Mouse (Mus musculus) myocyte (in vitro differentiated cells): ENCODE data around the gene Kif1b. TPM values are rescaled to one million over a fixed set of nuclear protein-coding genes. Genes with fewer than 3 reads are reported as not detected.
A peak's percentile ranks its signal among the peaks of the same experiment; 100 is the strongest.

Experiments used
- H3K27me3 ChIP-seq: one replicate; pipeline ENCODE4 v1.6.1; 2011; ENCODE audit not compliant: control insufficient read depth, insufficient read depth, insufficient read length
- H3K36me3 ChIP-seq: one replicate; pipeline ENCODE4 v1.6.1; 2011; ENCODE audit not compliant: control insufficient read depth, insufficient read depth
- H3K4me2 ChIP-seq: one replicate; pipeline ENCODE4 v1.6.1; 2011; ENCODE audit warnings: low read depth, control low read depth
- H3K4me3 ChIP-seq: one replicate; pipeline ENCODE4 v1.5.1; 2011; ENCODE audit warnings: mild to moderate bottlenecking, control low read depth, moderate library complexity
- H3K79me2 ChIP-seq: one replicate; pipeline ENCODE4 v1.6.1; 2011; ENCODE audit not compliant: control insufficient read depth, insufficient read depth
- H3ac ChIP-seq: one replicate; pipeline ENCODE4 v1.6.1; 2011; ENCODE audit not compliant: control insufficient read depth, insufficient read length
- CEBPB ChIP-seq: IDR thresholded peaks from 2 replicates; pipeline ENCODE4 v1.6.1; 2011; ENCODE audit warnings: mild to moderate bottlenecking, moderate library complexity; ENCODE audit not compliant: poor library complexity, insufficient read depth, severe bottlenecking
- E2F4 ChIP-seq: IDR thresholded peaks from one replicate; pipeline ENCODE4 v1.6.1; 2011; ENCODE audit warnings: mild to moderate bottlenecking, control low read depth, moderate library complexity; ENCODE audit not compliant: insufficient read depth
- MAX ChIP-seq: IDR thresholded peaks from one replicate; pipeline ENCODE4 v1.6.1; 2011; ENCODE audit warnings: low read depth, mild to moderate bottlenecking, control low read depth
- MYOD1 ChIP-seq, 3 experiments: IDR thresholded peaks; one replicate each; pipeline ENCODE4 v1.6.1; 2011; ENCODE audit warnings: control low read depth in 2 of 3, low read depth in 2 of 3, mild to moderate bottlenecking in 2 of 3, moderate library complexity in 1 of 3; ENCODE audit not compliant: insufficient read length in 2 of 3, control insufficient read depth in 1 of 3
- MYOG ChIP-seq, 3 experiments: IDR thresholded peaks; one replicate each; pipeline ENCODE4 v1.6.1; 2011; ENCODE audit warnings: control low read depth in 2 of 3, low read depth in 2 of 3, mild to moderate bottlenecking in 2 of 3; ENCODE audit not compliant: insufficient read length in 2 of 3, control insufficient read depth in 1 of 3, insufficient read depth in 1 of 3
- POLR2A ChIP-seq: IDR thresholded peaks from one replicate; pipeline ENCODE4 v1.6.1; 2011; ENCODE audit warnings: low read depth, mild to moderate bottlenecking, control low read depth, moderate library complexity; ENCODE audit not compliant: insufficient read length
- POLR2AphosphoS2 ChIP-seq: IDR thresholded peaks from one replicate; pipeline ENCODE4 v1.6.1; 2011; ENCODE audit warnings: low read depth, control low read depth; ENCODE audit not compliant: insufficient read length
- REST ChIP-seq: IDR thresholded peaks from one replicate; pipeline ENCODE4 v1.6.1; 2011; ENCODE audit warnings: mild to moderate bottlenecking, control low read depth, moderate library complexity; ENCODE audit not compliant: insufficient read depth, insufficient read length
- SRF ChIP-seq: IDR thresholded peaks from one replicate; pipeline ENCODE4 v1.6.1; 2011; ENCODE audit warnings: low read depth; ENCODE audit not compliant: control insufficient read depth, insufficient read length
- TCF12 ChIP-seq: IDR thresholded peaks from one replicate; pipeline ENCODE4 v1.6.1; 2011; ENCODE audit warnings: mild to moderate bottlenecking, control low read depth; ENCODE audit not compliant: poor library complexity, insufficient read depth, severe bottlenecking
- TCF3 ChIP-seq: IDR thresholded peaks from one replicate; pipeline ENCODE4 v1.6.1; 2011; ENCODE audit warnings: low read depth, control low read depth; ENCODE audit not compliant: insufficient read length
- USF1 ChIP-seq: IDR thresholded peaks from one replicate; pipeline ENCODE4 v1.6.1; 2011; ENCODE audit warnings: low read depth, mild to moderate bottlenecking, control low read depth, moderate library complexity
- polyA plus RNA-seq: library from polyadenylated mRNA; unstranded; fragments of >200 nt; fragmentation: generic; extraction: Trizol; gene quantifications from one replicate; pipeline ENCODE4 v1.2.1, GENCODE M21; 2012; ENCODE audit warnings: missing spikeins

Kif1b gene
- polyA plus RNA-seq, 1 experiment, result 26.7 TPM

- Histone ChIP-seq H3K4me3 (no peak overlapping the region), H3K4me2 (no peak overlapping the region), H3K36me3 (peaks cover 22% of the 10 kb centered on the region), H3ac (no peak overlapping the region), H3K79me2 (no peaks in the 10 kb centered on the region), H3K27me3 (no peaks in the 10 kb centered on the region)
- TF ChIP-seq REST, result no peak
- TF ChIP-seq TCF12, result no peak
- no peak for TF ChIP-seq MYOD1 (IDR thresholded peaks at IDR 0.05; ENCODE audit: control insufficient read depth in 1 of 3, insufficient read length in 2 of 3, low read depth in 2 of 3)
- TF ChIP-seq CEBPB, result no peak
- no peak for TF ChIP-seq POLR2A
- no peak for TF ChIP-seq USF1
- TF ChIP-seq TCF3, result no peak
- no peak for TF ChIP-seq MYOG (IDR thresholded peaks at IDR 0.05; ENCODE audit: control insufficient read depth in 1 of 3, insufficient read depth in 1 of 3, insufficient read length in 2 of 3, low read depth in 2 of 3)
- TF ChIP-seq POLR2AphosphoS2, result no peak
- no peak for TF ChIP-seq E2F4
- TF ChIP-seq MAX, result no peak
- TF ChIP-seq SRF, result no peak
Measured at GRCm38 (mm10) chr4:149327281-149327680, 19.8 kb upstream of the Kif1b start.

GRCm38 (mm10) chr4:149325411-149326162, 18.1 kb upstream of the Kif1b start:
- Histone ChIP-seq H3K4me2 (no peak overlapping the region), H3K27me3 (no peaks in the 10 kb centered on the region), H3K36me3 (peaks cover 13% of the 10 kb centered on the region), H3K4me3 (no peak overlapping the region), H3ac (no peak overlapping the region), H3K79me2 (no peaks in the 10 kb centered on the region)
- no peak for TF ChIP-seq SRF
- no peak for TF ChIP-seq E2F4
- no peak for TF ChIP-seq USF1
- no peak for TF ChIP-seq MAX
- TF ChIP-seq POLR2A, result no peak
- TF ChIP-seq CEBPB, result no peak
- no peak for TF ChIP-seq MYOG (IDR thresholded peaks at IDR 0.05; ENCODE audit: control insufficient read depth in 1 of 3, insufficient read depth in 1 of 3, insufficient read length in 2 of 3, low read depth in 2 of 3)
- no peak for TF ChIP-seq TCF3
- TF ChIP-seq MYOD1 (IDR thresholded peaks at IDR 0.05; ENCODE audit: control insufficient read depth in 1 of 3, insufficient read length in 2 of 3, low read depth in 2 of 3), result no peak
- TF ChIP-seq TCF12, result no peak
- no peak for TF ChIP-seq REST
- TF ChIP-seq POLR2AphosphoS2, result no peak

GRCm38 (mm10) chr4:149323730-149324129, 16.2 kb upstream of the Kif1b start:
- H3K27me3 ChIP-seq, result no peaks in the 10 kb centered on the region
- no peak overlapping the region for H3K4me3 ChIP-seq
- TF ChIP-seq TCF12, result no peak
- no peak for TF ChIP-seq REST
- no peak for TF ChIP-seq POLR2A
- TF ChIP-seq MYOG (IDR thresholded peaks at IDR 0.05; ENCODE audit: control insufficient read depth in 1 of 3, insufficient read depth in 1 of 3, insufficient read length in 2 of 3, low read depth in 2 of 3), result peak in 1 of 3 experiments; percentile 63
- no peak for TF ChIP-seq CEBPB
- peak in 1 of 3 experiments; percentile 52 for TF ChIP-seq MYOD1 (IDR thresholded peaks at IDR 0.05; ENCODE audit: control insufficient read depth in 1 of 3, insufficient read length in 2 of 3, low read depth in 2 of 3)
- no peak for TF ChIP-seq MAX
- no peak for TF ChIP-seq SRF
- TF ChIP-seq POLR2AphosphoS2, result no peak
- no peak for TF ChIP-seq E2F4
- no peak for TF ChIP-seq TCF3
- TF ChIP-seq USF1, result no peak
- H3ac ChIP-seq, result no peak overlapping the region
- no peaks in the 10 kb centered on the region for H3K79me2 ChIP-seq
- H3K36me3 ChIP-seq, result peaks cover 9% of the 10 kb centered on the region
- H3K4me2 ChIP-seq, result peak overlapping the region; percentile 15

DNA sequence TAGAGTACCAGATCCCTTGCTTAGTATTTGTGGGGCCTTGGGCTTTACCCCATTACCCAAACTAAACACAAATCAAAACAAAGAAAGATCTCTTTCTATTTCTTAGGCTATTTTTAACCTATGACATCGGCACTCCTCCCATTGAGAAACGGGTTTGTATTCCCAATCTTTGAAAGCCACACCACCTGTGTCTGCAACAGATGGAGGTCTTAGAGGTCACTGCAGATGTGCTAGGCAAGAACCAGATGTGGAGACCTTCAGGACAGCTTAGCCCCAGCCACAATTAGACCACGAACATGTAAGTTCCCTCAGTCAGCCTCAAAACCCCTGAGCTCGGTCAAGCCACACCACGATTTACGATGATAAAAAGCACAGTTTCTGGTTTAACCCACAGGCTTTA, 15.2 kb upstream of the Kif1b start:
- peak overlapping the region; percentile 4 for H3K4me2 ChIP-seq
- TF ChIP-seq MYOD1 (IDR thresholded peaks at IDR 0.05; ENCODE audit: control insufficient read depth in 1 of 3, insufficient read length in 2 of 3, low read depth in 2 of 3) (peak in 2 of 3 experiments; percentile 62 to 68), MYOG (IDR thresholded peaks at IDR 0.05; ENCODE audit: control insufficient read depth in 1 of 3, insufficient read depth in 1 of 3, insufficient read length in 2 of 3, low read depth in 2 of 3) (peak in 2 of 3 experiments; percentile 24 to 56), E2F4 (no peak)
- H3K36me3 ChIP-seq, result peaks cover 2% of the 10 kb centered on the region
- no peaks in the 10 kb centered on the region for H3K27me3 ChIP-seq
- H3K79me2 ChIP-seq, result no peaks in the 10 kb centered on the region
- H3K4me3 ChIP-seq, result no peak overlapping the region
- H3ac ChIP-seq, result no peak overlapping the region

- Histone ChIP-seq H3ac (no peak overlapping the region), H3K36me3 (no peaks in the 10 kb centered on the region), H3K4me3 (no peak overlapping the region), H3K4me2 (peak overlapping the region; percentile 4), H3K79me2 (no peaks in the 10 kb centered on the region), H3K27me3 (no peaks in the 10 kb centered on the region)
- TF ChIP-seq USF1 (no peak), SRF (no peak), TCF3 (no peak), CEBPB (no peak)
Measured at GRCm38 (mm10) chr4:149322286-149322685, 14.8 kb upstream of the Kif1b start.
